Mouse (Mus musculus) hindbrain, embryonic 14.5 days (tissue): ENCODE data around the gene Mvd. TPM values are rescaled to one million over a fixed set of nuclear protein-coding genes. Genes with fewer than 3 reads are reported as not detected.

Source experiments
- ATAC-seq: fragments of 200-750 bp; cut with Nextera tagmentation; 2 replicates; pipeline ENCODE4 v1.8.0; 2017; ENCODE audit warnings: moderate number of reproducible peaks, mild to moderate bottlenecking, moderate TSS enrichment, moderate library complexity; ENCODE audit not compliant: low FRiP score
- DNase-seq: peaks from one replicate; pipeline ENCODE4 v3.0.0-alpha.2; 2015; ENCODE audit warnings: low spot score
- H3K27ac ChIP-seq: fragments of 300-500 bp; sonication (generic); 2 replicates; pipeline ENCODE4 v1.5.1; 2014; ENCODE audit warnings: mild to moderate bottlenecking, moderate library complexity
- H3K27me3 ChIP-seq: fragments of 300-500 bp; sonication (generic); 2 replicates; pipeline ENCODE4 v1.6.1; 2014; ENCODE audit warnings: mild to moderate bottlenecking, low read length, mixed read lengths; ENCODE audit not compliant: control insufficient read depth, insufficient read depth
- H3K36me3 ChIP-seq: fragments of 300-500 bp; sonication (generic); replicated peaks from 2 replicates; pipeline ENCODE4 v1.6.1; 2014; ENCODE audit not compliant: control insufficient read depth, insufficient read depth
- H3K4me1 ChIP-seq: fragments of 300-500 bp; sonication (generic); replicated peaks from 2 replicates; pipeline ENCODE4 v1.6.1; 2014; ENCODE audit warnings: antibody characterized with exemption, low read length, mixed read lengths; ENCODE audit not compliant: control insufficient read depth, insufficient read depth
- H3K4me2 ChIP-seq: fragments of 300-500 bp; sonication (generic); replicated peaks from 2 replicates; pipeline ENCODE4 v1.6.1; 2014; ENCODE audit warnings: mild to moderate bottlenecking, moderate library complexity
- H3K4me3 ChIP-seq: fragments of 300-500 bp; sonication (generic); replicated peaks from 2 replicates; pipeline ENCODE4 v1.5.1; 2014; ENCODE audit warnings: mild to moderate bottlenecking, low read length
- H3K9ac ChIP-seq: fragments of 300-500 bp; sonication (generic); 2 replicates; pipeline ENCODE4 v1.6.1; 2014
- H3K9me3 ChIP-seq: fragments of 300-500 bp; sonication (generic); 2 replicates; pipeline ENCODE4 v1.6.1; 2016; ENCODE audit warnings: low read length; ENCODE audit not compliant: control insufficient read depth
- WGBS: fragments of 180-500 bp; shearing (Covaris S2); extraction: QIAGEN DNeasy Blood & Tissue Kit; methylation state at CpG from one replicate; pipeline ENCODE4 v1.1.7; 2014; 5-methylcytosine and 5-hydroxymethylcytosine counted together
- polyA plus RNA-seq: library from polyadenylated mRNA; unstranded; fragments of >200 nt; fragmentation: Nextera tagmentation; extraction: Ambion mirVana; gene quantifications from 2 replicates; pipeline ENCODE4 v1.2.1, GENCODE M21; 2014

The Mvd gene
- polyA plus RNA-seq, 1 experiment from 2014 or later: 61.3 TPM

- ATAC-seq (no peak), DNase-seq (no peak)
- H3K4me1 ChIP-seq: no peaks in the 10 kb centered on the region
- H3K36me3 ChIP-seq: peaks cover 43% of the 10 kb centered on the region
- no peaks in the 10 kb centered on the region for H3K9me3 ChIP-seq
- no peak overlapping the region for H3K9ac ChIP-seq
- no peak overlapping the region for H3K27ac ChIP-seq
- no peak overlapping the region for H3K4me2 ChIP-seq
- H3K4me3 ChIP-seq: no peak overlapping the region
- H3K27me3 ChIP-seq: no peaks in the 10 kb centered on the region
- WGBS: 59% methylated on average over 9 of the region's 9 CpGs
Measured at GRCm38 (mm10) chr8:122419881-122420555, 23.2 kb downstream of the Mvd start.

- no peaks in the 10 kb centered on the region for H3K4me1 ChIP-seq
- H3K9ac ChIP-seq: no peak overlapping the region
- DNase-seq (no peak), ATAC-seq (no peak)
- no peak overlapping the region for H3K4me3 ChIP-seq
- H3K9me3 ChIP-seq: no peaks in the 10 kb centered on the region
- H3K36me3 ChIP-seq: peaks cover 88% of the 10 kb centered on the region
- no peaks in the 10 kb centered on the region for H3K27me3 ChIP-seq
- no peak overlapping the region for H3K4me2 ChIP-seq
- H3K27ac ChIP-seq: no peak overlapping the region
- 92% methylated on average over 6 of the region's 6 CpGs for WGBS
Measured at GRCm38 (mm10) chr8:122415554-122415953, 27.7 kb downstream of the Mvd start.

GRCm38 (mm10) chr8:122414311-122414710 is 28.9 kb downstream of the Mvd start:
- Histone ChIP-seq H3K9ac (no peak overlapping the region), H3K27me3 (no peaks in the 10 kb centered on the region), H3K27ac (no peak overlapping the region), H3K4me2 (no peak overlapping the region), H3K4me3 (no peak overlapping the region), H3K4me1 (no peaks in the 10 kb centered on the region), H3K9me3 (no peaks in the 10 kb centered on the region), H3K36me3 (peaks cover 99% of the 10 kb centered on the region)
- DNase-seq: no peak
- ATAC-seq: no peak
- 89% methylated on average over 9 of the region's 9 CpGs for WGBS

GRCm38 (mm10) chr8:122407678-122408077 is 35.5 kb downstream of the Mvd start:
- no peak overlapping the region for H3K4me3 ChIP-seq
- peaks cover 99% of the 10 kb centered on the region for H3K36me3 ChIP-seq
- H3K4me1 ChIP-seq: no peaks in the 10 kb centered on the region
- H3K27ac ChIP-seq: no peak overlapping the region
- no peak for ATAC-seq
- DNase-seq: no peak
- H3K4me2 ChIP-seq: no peak overlapping the region
- WGBS: 96% methylated on average over 7 of the region's 7 CpGs
- H3K9ac ChIP-seq: no peak overlapping the region
- no peaks in the 10 kb centered on the region for H3K27me3 ChIP-seq
- no peaks in the 10 kb centered on the region for H3K9me3 ChIP-seq

GRCm38 (mm10) chr8:122405146-122405805 is 37.9 kb downstream of the Mvd start:
- H3K36me3 ChIP-seq: peaks cover 99% of the 10 kb centered on the region
- WGBS: 91% methylated on average over 9 of the region's 9 CpGs

GRCm38 (mm10) chr8:122398186-122398585 is 45.0 kb downstream of the Mvd start:
- ATAC-seq (no peak), DNase-seq (no peak)
- Histone ChIP-seq H3K9ac (no peak overlapping the region), H3K4me1 (no peaks in the 10 kb centered on the region), H3K4me3 (no peak overlapping the region), H3K36me3 (peaks cover 84% of the 10 kb centered on the region), H3K4me2 (no peak overlapping the region), H3K27me3 (no peaks in the 10 kb centered on the region), H3K27ac (no peak overlapping the region), H3K9me3 (no peaks in the 10 kb centered on the region)
- 96% methylated on average over 9 of the region's 9 CpGs for WGBS

More at GRCm38 (mm10) chr8:122405146-122405805, 37.9 kb downstream of the Mvd start:
- Histone ChIP-seq H3K4me1 (no peaks in the 10 kb centered on the region), H3K4me2 (no peak overlapping the region), H3K27me3 (no peaks in the 10 kb centered on the region), H3K4me3 (no peak overlapping the region), H3K9ac (no peak overlapping the region), H3K27ac (no peak overlapping the region), H3K9me3 (no peaks in the 10 kb centered on the region)
- no peak for ATAC-seq
- no peak for DNase-seq

GRCm38 (mm10) chr8:122395291-122395690 is 47.9 kb downstream of the Mvd start:
- Histone ChIP-seq H3K27ac (no peak overlapping the region), H3K27me3 (no peaks in the 10 kb centered on the region), H3K9me3 (no peaks in the 10 kb centered on the region), H3K4me3 (no peak overlapping the region), H3K4me2 (no peak overlapping the region), H3K36me3 (peaks cover 75% of the 10 kb centered on the region), H3K9ac (no peak overlapping the region), H3K4me1 (no peaks in the 10 kb centered on the region)
- no peak for ATAC-seq
- DNase-seq: no peak
- 81% methylated on average over 6 of the region's 6 CpGs for WGBS

- Histone ChIP-seq H3K36me3 (peaks cover 71% of the 10 kb centered on the region), H3K4me2 (no peak overlapping the region), H3K9me3 (no peaks in the 10 kb centered on the region), H3K27ac (no peak overlapping the region), H3K4me3 (no peak overlapping the region), H3K27me3 (no peaks in the 10 kb centered on the region), H3K4me1 (no peaks in the 10 kb centered on the region), H3K9ac (no peak overlapping the region)
- ATAC-seq (no peak), DNase-seq (no peak)
Measured at GRCm38 (mm10) chr8:122393717-122394116, 49.5 kb downstream of the Mvd start.

GRCm38 (mm10) chr8:122390758-122391157 is 52.5 kb downstream of the Mvd start:
- Histone ChIP-seq H3K36me3 (peaks cover 82% of the 10 kb centered on the region), H3K4me3 (no peak overlapping the region), H3K4me1 (no peaks in the 10 kb centered on the region), H3K27me3 (no peaks in the 10 kb centered on the region), H3K4me2 (no peak overlapping the region), H3K9me3 (no peaks in the 10 kb centered on the region), H3K27ac (no peak overlapping the region), H3K9ac (no peak overlapping the region)
- DNase-seq: no peak
- 90% methylated on average over 3 of the region's 3 CpGs for WGBS
- ATAC-seq: no peak
